Mouse (Mus musculus): ENCODE results near the gene Olfr152.

The Olfr152 gene

DNA sequence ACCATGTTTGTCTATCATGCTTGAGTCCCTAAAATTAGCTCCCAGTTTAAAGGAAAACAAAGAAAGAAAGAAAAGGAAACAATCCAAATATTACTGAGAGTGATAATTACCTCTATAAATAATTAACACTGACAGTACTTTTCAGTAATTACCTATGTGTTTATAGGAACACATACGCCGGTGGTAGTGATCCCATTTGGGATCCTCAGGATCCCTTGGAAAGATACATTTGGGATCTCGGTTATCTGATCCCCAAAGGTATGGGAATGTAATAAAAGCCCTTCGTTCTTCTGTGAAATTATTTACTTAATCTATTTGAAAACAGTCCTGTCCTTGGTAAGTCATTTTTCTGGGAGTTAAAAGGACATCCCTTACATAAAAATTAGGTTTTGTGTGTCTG, at the start of gene Olfr152:
Olfr152 (plus strand) TSS at position 301 of the 400 bp plus-strand sequence.
- in situ Hi-C loops (cut with MboI, MseI): no loop called here

- in situ Hi-C loops (cut with MboI, MseI): no loop called here
These were observed 39.4 kb upstream of the Olfr152 start, which contains the start of gene Olfr1138 for GRCm38 (mm10) chr2:87739878-87740277. TSS of gene Olfr1138 (minus strand) at chr2:87739978.

- in situ Hi-C loops (cut with MboI, MseI): no loop called here
These were observed 35.8 kb upstream of the Olfr152 start, which contains the start of gene Olfr1140 for GRCm38 (mm10) chr2:87743452-87743851. TSS of gene Olfr1140 (plus strand) at chr2:87743752.

GRCm38 (mm10) chr2:87753891-87754290, 25.4 kb upstream of the Olfr152 start, which contains the start of gene Olfr1141:
TSS of gene Olfr1141 (minus strand) at chr2:87753991.
- in situ Hi-C loops (cut with MboI, MseI): no loop called here

GRCm38 (mm10) chr2:87776143-87776542, 3.1 kb upstream of the Olfr152 start:
- in situ Hi-C loops (cut with MboI, MseI): no loop called here

DNA sequence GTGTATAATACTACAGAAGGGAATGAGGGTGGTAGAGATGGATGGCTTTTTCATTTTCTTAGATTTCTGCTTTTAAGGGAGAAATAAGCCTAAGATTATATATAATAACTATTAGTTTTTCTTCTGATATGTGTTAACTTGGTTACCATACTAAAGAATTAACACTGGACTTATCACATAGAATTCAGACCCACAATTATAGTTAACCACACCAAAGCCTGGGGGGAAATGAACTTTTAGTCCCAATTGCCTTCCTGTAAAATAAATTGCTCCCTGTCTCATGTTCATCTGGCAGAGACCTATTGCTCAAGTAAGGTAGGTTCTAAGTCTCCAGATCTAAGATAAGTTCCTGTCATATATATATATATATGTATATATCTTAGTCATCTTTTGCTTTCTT, 21.0 kb downstream of the Olfr152 start, which contains the start of gene Olfr1143:
Olfr1143 (plus strand) TSS at position 301 of the 400 bp plus-strand sequence.
- in situ Hi-C loops (cut with MboI, MseI): no loop called here

GRCm38 (mm10) chr2:87809522-87809921, 30.2 kb downstream of the Olfr152 start, which contains the start of gene Olfr1145:
TSS of gene Olfr1145 (plus strand) at chr2:87809822.
- in situ Hi-C loops (cut with MboI, MseI): no loop called here

- in situ Hi-C loops (cut with MboI, MseI): no loop called here
These were observed 51.0 kb downstream of the Olfr152 start, which contains the start of gene Olfr1148 for GRCm38 (mm10) chr2:87830233-87830632. TSS of gene Olfr1148 (plus strand) at chr2:87830533.

Data from T-helper 2 cell (primary cell).